Mouse (Mus musculus) forebrain, embryonic 14.5 days (tissue): ENCODE measurements around the gene Wdr53. TPM values are rescaled to one million over a fixed set of nuclear protein-coding genes. Genes with fewer than 3 reads are reported as not detected.

Experiments used
- ATAC-seq: fragments of 200-750 bp; cut with Nextera tagmentation; 2 replicates; pipeline ENCODE4 v1.8.0; 2017; ENCODE audit warnings: mild to moderate bottlenecking, moderate library complexity
- DNase-seq: peaks from one replicate; pipeline ENCODE4 v3.0.0-alpha.2; 2015; ENCODE audit warnings: low spot score
- H3K27ac ChIP-seq: fragments of 300-500 bp; sonication (generic); 2 replicates; pipeline ENCODE4 v1.5.1; 2014; ENCODE audit warnings: low read depth, mild to moderate bottlenecking, control low read depth, low read length, moderate library complexity
- H3K27me3 ChIP-seq: fragments of 300-500 bp; sonication (generic); replicated peaks from 2 replicates; pipeline ENCODE4 v1.6.1; 2014; ENCODE audit warnings: low read length, control low read depth, mixed read lengths; ENCODE audit not compliant: control insufficient read depth, insufficient read depth
- H3K36me3 ChIP-seq: fragments of 300-500 bp; sonication (generic); 2 replicates; pipeline ENCODE4 v1.6.1; 2014; ENCODE audit warnings: low read length, control low read depth; ENCODE audit not compliant: control insufficient read depth, insufficient read depth
- H3K4me1 ChIP-seq: fragments of 300-500 bp; sonication (generic); 2 replicates; pipeline ENCODE4 v1.6.1; 2014; ENCODE audit warnings: antibody characterized with exemption, low read length, control low read depth; ENCODE audit not compliant: control insufficient read depth, insufficient read depth
- H3K4me2 ChIP-seq: fragments of 300-500 bp; sonication (generic); 2 replicates; pipeline ENCODE4 v1.6.1; 2014; ENCODE audit warnings: mild to moderate bottlenecking, control low read depth, low read length
- H3K4me3 ChIP-seq: fragments of 300-500 bp; sonication (generic); 2 replicates; pipeline ENCODE4 v1.5.1; 2014; ENCODE audit warnings: low read depth, low read length, control low read depth
- H3K9ac ChIP-seq: fragments of 300-500 bp; sonication (generic); 2 replicates; pipeline ENCODE4 v1.6.1; 2014; ENCODE audit warnings: mild to moderate bottlenecking, low read length, control low read depth, moderate library complexity
- H3K9me3 ChIP-seq: fragments of 300-500 bp; sonication (generic); replicated peaks from 2 replicates; pipeline ENCODE4 v1.6.1; 2016; ENCODE audit warnings: low read length, control low read depth, mixed read lengths; ENCODE audit not compliant: control insufficient read depth
- WGBS: fragments of 180-500 bp; shearing (Covaris S2); extraction: QIAGEN DNeasy Blood & Tissue Kit; methylation state at CpG from one replicate; pipeline ENCODE4 v1.1.7; 2014; 5-methylcytosine and 5-hydroxymethylcytosine counted together
- polyA plus RNA-seq: library from polyadenylated mRNA; unstranded; fragments of >200 nt; fragmentation: Nextera tagmentation; extraction: Ambion mirVana; gene quantifications from 2 replicates; pipeline ENCODE4 v1.2.1, GENCODE M21; 2014

The Wdr53 gene
- polyA plus RNA-seq = 15.8 and 16.5 TPM in 2 replicates

- Histone ChIP-seq H3K27ac (peak within 1 kb of the TSS; percentile 95), H3K27me3 (no peaks in the 10 kb centered on the region), H3K4me2 (peak within 1 kb of the TSS; percentile 81), H3K36me3 (peaks cover under 1% of the 10 kb centered on the region), H3K4me3 (peak within 1 kb of the TSS; percentile 84), H3K9me3 (no peaks in the 10 kb centered on the region), H3K4me1 (peaks cover 12% of the 10 kb centered on the region), H3K9ac (peak within 1 kb of the TSS; percentile 92)
- 0% methylated on average over 33 of the region's 48 CpGs for WGBS
- ATAC-seq (peak; percentile 99), DNase-seq (peak; percentile 98)
These were observed at the start of gene Wdr53, which contains the start of gene Fbxo45 for GRCm38 (mm10) chr16:32246952-32247370. Wdr53 (plus strand) TSS chr16:32247227. Fbxo45 (minus strand) TSS chr16:32247158.

- Histone ChIP-seq H3K36me3 (no peaks in the 10 kb centered on the region), H3K27ac (no peak overlapping the region), H3K9me3 (0 out of 2 replicates have a peak, but pooled peaks cover 3% of the 10 kb centered on the region), H3K27me3 (no peaks in the 10 kb centered on the region), H3K9ac (0 out of 2 replicates have a peak overlapping the region, but pooled peaks have one; percentile 2), H3K4me2 (peak overlapping the region; percentile 9; the same call in 1 of the 2 replicates), H3K4me3 (no peak overlapping the region), H3K4me1 (no peaks in the 10 kb centered on the region)
- ATAC-seq = no peak
- WGBS = 65% methylated on average over 21 of the region's 21 CpGs
- peak; percentile 7 for DNase-seq
These were observed 46.6 kb upstream of the Wdr53 start for GRCm38 (mm10) chr16:32200256-32201003.

- ATAC-seq (no peak), DNase-seq (no peak)
- H3K9me3 ChIP-seq = 0 out of 2 replicates have a peak, but pooled peaks cover 3% of the 10 kb centered on the region
- no peaks in the 10 kb centered on the region for H3K27me3 ChIP-seq
- H3K36me3 ChIP-seq = no peaks in the 10 kb centered on the region
- no peaks in the 10 kb centered on the region for H3K4me1 ChIP-seq
- no peak overlapping the region for H3K4me3 ChIP-seq
- H3K9ac ChIP-seq = 0 out of 2 replicates have a peak overlapping the region, but pooled peaks have one; percentile 2
- no peak overlapping the region for H3K27ac ChIP-seq
- WGBS = 38% methylated on average over 9 of the region's 9 CpGs
- peak overlapping the region; percentile 9; the same call in 1 of the 2 replicates for H3K4me2 ChIP-seq
These were observed 46.1 kb upstream of the Wdr53 start for GRCm38 (mm10) chr16:32201004-32201325.

- H3K27ac ChIP-seq = no peak overlapping the region
- no peaks in the 10 kb centered on the region for H3K36me3 ChIP-seq
- H3K9ac ChIP-seq = no peak overlapping the region
- ATAC-seq (no peak), DNase-seq (peak; percentile 2)
- H3K4me2 ChIP-seq = no peak overlapping the region
- H3K4me1 ChIP-seq = no peaks in the 10 kb centered on the region
- H3K27me3 ChIP-seq = no peaks in the 10 kb centered on the region
- H3K9me3 ChIP-seq = 0 out of 2 replicates have a peak, but pooled peaks cover 3% of the 10 kb centered on the region
- WGBS = 74% methylated on average over 6 of the region's 6 CpGs
- no peak overlapping the region for H3K4me3 ChIP-seq
These were observed 44.3 kb upstream of the Wdr53 start for GRCm38 (mm10) chr16:32202681-32203080.

GRCm38 (mm10) chr16:32204902-32205301 lies 42.1 kb upstream of the Wdr53 start:
- H3K4me1 ChIP-seq = no peaks in the 10 kb centered on the region
- whole genome bisulfite sequencing = 65% methylated on average over 3 of the region's 3 CpGs
- H3K4me3 ChIP-seq = no peak overlapping the region
- H3K9ac ChIP-seq = no peak overlapping the region
- H3K9me3 ChIP-seq = 0 out of 2 replicates have a peak, but pooled peaks cover 6% of the 10 kb centered on the region
- no peaks in the 10 kb centered on the region for H3K36me3 ChIP-seq
- H3K4me2 ChIP-seq = no peak overlapping the region
- DNase-seq = no peak
- no peak overlapping the region for H3K27ac ChIP-seq
- no peak for ATAC-seq
- no peaks in the 10 kb centered on the region for H3K27me3 ChIP-seq

- no peaks in the 10 kb centered on the region for H3K36me3 ChIP-seq
- H3K4me3 ChIP-seq = no peak overlapping the region
- no peak overlapping the region for H3K27ac ChIP-seq
- no peaks in the 10 kb centered on the region for H3K4me1 ChIP-seq
- H3K4me2 ChIP-seq = no peak overlapping the region
- no peak for ATAC-seq
- no peak for DNase-seq
- H3K9me3 ChIP-seq = 0 out of 2 replicates have a peak, but pooled peaks cover 1% of the 10 kb centered on the region
- H3K9ac ChIP-seq = no peak overlapping the region
- no peaks in the 10 kb centered on the region for H3K27me3 ChIP-seq
These were observed 32.9 kb upstream of the Wdr53 start for GRCm38 (mm10) chr16:32214156-32214555.

GRCm38 (mm10) chr16:32214804-32215576 lies 32.0 kb upstream of the Wdr53 start:
- Histone ChIP-seq H3K27ac (no peak overlapping the region), H3K27me3 (no peaks in the 10 kb centered on the region), H3K9me3 (no peaks in the 10 kb centered on the region), H3K36me3 (no peaks in the 10 kb centered on the region), H3K4me1 (no peaks in the 10 kb centered on the region), H3K4me2 (no peak overlapping the region), H3K9ac (no peak overlapping the region), H3K4me3 (no peak overlapping the region)
- ATAC-seq (no peak), DNase-seq (no peak)
- 81% methylated on average over 17 of the region's 17 CpGs for WGBS

GRCm38 (mm10) chr16:32221803-32222202 lies 25.2 kb upstream of the Wdr53 start:
- Histone ChIP-seq H3K27me3 (no peaks in the 10 kb centered on the region), H3K27ac (no peak overlapping the region), H3K4me3 (no peak overlapping the region), H3K4me2 (no peak overlapping the region), H3K4me1 (no peaks in the 10 kb centered on the region), H3K9me3 (no peaks in the 10 kb centered on the region), H3K9ac (no peak overlapping the region), H3K36me3 (no peaks in the 10 kb centered on the region)
- no peak for DNase-seq
- 78% methylated on average over 4 of the region's 4 CpGs for WGBS
- ATAC-seq = no peak
